Mouse (Mus musculus) mesoderm, embryonic 11.5 days (tissue): ENCODE measurements around the gene Cdkal1.
A peak's percentile ranks its signal among the peaks of the same experiment; 100 is the strongest.

Source experiments
- DNase-seq: peaks from one replicate; pipeline ENCODE4 v3.0.0-alpha.2; 2012; ENCODE audit warnings: low read depth, low spot score

Cdkal1 gene

DNA sequence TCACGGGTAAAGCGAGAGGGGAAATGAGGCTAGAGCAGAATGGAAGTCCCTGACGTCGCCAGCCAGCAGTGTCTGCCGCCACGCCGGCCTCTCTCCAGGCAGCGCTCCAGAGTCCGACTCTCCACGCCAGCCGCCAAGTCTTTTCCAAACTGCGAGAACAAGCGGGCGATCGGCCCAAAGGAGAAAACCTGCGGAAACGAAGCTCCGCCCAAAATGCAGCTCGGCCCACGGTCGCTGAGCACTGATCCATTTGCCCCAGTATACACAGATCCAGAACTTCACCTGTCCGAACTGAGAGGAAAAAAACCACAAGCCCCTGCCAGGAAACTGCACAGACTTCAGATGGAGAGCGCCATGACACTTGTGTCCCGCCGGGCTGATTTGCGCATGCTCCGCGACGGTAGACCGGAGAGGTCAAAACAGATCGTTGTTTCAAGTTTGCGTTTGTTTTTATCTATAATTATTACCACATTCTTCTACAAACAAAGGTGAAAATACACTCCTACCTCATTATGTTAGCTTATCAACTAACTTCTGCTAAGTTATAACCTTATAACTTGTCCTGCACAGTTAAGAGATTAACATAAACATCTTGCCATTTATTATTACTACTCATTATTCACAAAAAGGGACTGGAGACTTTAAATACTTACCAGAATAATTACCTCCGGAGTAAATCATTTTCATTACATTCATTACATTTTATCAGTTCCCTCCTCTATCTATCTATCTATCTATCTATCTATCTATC, at the start of gene Cdkal1:
Gene Cdkal1 (minus strand): TSS at position 394 of the 751 bp plus-strand sequence.
- DNase-seq: peak; percentile 84

DNA sequence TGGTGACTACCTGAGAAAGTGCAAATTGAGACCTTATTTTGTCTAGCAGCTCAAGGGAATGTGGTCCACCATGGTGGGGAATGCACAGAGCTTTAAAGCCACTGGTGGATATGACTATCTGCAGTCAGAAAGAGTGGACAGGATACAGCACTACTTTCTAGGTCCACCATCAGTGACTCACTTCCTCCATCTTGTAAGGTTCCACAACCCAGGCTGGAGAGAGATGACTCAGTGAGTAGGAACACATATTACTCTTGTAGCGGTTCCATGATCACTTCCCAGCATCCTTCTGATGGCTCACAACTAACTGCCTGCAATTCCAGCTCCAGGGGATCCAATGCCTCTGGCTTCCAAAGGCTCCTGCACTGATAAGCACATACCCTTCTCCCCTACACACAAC, 47.9 kb upstream of the Cdkal1 start:
- DNase-seq: no peak

DNA sequence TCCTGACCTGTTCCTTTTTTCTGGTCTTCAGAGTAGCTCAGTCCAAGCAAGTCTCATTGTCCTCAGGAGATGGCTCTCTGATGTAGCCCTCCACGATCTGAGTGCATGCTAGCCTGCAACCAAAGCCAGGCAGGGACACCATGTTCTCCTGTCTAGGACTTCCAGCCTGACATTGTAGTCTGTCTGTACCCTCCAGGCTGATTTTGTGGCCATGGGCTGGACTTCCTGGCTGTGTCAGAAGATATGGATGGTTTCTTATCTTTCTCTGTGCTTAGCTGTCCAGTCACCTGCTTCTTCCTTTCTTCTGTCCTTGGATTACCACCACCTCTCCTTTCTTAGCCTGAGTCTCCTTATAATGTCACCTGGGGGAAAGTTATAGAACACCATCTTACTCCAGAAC, 47.2 kb upstream of the Cdkal1 start:
- no peak for DNase-seq

DNA sequence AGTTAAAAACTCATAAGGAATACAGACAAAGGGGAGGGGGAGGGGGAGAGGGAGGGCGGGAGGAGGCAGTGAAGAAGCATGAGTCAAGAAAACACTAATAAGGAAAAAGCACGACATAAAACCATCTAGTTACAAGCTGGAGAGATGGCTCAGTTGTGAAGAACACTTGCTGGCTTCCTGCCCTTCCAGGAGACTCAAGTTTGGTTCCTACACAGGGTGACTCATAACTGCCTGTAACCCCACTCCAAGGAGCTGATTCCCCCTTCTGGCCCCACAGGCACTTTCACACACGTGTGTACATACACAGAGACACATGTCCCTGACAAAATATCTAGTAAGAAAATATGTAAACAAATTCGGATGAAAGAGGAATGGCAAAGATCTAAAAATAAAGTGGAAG, 46.2 kb upstream of the Cdkal1 start:
- DNase-seq: no peak

DNA sequence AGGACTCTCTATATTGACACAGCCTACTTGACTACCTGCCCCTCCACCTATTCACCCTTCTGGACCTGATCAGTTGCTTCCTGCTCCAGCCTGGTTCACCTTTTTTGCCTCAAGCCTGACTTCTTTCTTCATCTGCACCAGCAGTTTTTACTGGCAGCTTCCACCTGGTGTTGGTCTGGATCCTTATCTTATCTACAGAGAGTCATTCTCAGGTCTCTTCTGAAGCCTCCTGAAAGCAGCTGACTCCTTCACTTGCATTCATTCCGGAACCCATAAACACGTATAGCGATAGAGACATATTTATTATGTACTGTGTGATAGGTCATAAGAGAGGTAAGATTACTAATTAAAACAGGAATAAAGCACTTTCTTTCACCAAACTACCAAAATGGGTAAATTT, 11.3 kb upstream of the Cdkal1 start:
- DNase-seq: no peak

DNA sequence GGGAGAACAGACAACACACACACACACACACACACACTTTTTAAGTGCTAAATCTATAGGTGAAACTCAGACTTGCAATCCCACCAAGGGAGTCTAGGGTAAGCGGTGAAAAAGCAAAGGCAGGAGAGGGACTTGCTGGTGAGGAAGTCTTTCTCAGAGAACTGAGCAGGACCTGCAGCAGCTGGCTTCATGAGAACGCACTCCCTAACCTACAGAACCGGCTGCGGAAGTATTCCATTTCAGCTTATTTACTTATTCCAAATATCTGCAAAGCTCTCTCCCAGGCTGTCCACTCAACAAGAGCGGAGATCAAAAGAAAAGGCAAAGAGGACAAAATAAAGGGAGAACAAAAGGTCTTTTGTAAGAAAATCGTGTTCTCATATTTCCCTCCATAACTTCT, 8.9 kb upstream of the Cdkal1 start:
- peak; percentile 23 for DNase-seq

DNA sequence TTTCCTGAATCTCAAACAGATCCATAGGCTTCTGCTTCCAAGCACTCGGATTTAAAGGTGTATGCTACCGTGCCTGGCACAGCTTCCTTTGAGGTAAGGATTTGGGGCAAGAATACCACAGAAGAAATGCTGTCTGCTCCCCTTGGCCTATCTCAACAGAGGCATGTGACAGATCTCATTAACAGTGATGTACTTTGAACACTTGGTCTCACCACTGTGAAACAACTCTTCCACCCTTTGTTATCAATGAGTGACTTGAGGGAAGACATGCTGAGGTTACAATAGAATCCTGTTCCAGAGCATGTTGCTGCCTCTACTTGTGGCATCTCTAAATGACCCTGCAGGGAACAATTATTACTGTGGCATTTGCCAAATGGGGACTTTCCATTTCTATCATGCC, 4.6 kb upstream of the Cdkal1 start:
- no peak for DNase-seq

DNA sequence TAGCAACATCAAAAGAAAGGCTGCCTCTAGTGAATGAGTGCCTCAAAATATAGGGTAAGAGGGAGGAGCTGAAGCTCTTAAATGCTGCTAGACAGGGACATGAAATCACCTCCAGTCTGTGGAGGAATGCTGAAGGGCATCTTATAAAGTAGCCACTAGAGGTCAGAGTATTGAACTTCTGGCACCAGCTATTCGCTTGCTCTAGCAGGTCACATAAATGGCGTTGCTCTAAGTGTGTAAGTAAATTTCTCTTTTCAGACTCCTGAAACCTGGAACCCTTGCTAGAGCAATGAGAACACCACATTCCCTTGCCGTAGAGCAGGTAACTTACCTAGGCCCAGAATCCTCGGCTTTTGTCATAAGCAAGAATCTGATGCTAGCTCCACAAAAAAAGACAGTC, 2.0 kb upstream of the Cdkal1 start:
- DNase-seq: peak; percentile 63

DNA sequence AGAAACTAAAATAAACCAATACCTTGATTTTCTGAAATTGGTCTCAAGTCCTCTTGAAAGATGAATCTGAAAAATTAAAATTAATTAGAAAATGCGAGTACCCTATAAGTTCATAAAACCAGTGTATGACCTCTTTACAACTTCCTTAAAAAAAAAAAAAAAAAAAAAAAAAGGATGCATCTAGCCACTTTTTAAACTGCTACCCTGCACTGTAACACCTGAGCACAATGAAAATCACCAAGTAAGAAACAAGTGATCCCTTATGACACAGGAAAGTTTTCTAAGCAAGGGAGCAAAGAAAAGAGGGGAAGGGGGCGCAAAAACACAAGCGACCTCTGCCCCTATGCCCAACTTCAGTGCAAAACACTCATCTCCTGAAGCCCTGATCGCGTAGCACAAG, 598 bp downstream of the Cdkal1 start:
- no peak for DNase-seq

DNA sequence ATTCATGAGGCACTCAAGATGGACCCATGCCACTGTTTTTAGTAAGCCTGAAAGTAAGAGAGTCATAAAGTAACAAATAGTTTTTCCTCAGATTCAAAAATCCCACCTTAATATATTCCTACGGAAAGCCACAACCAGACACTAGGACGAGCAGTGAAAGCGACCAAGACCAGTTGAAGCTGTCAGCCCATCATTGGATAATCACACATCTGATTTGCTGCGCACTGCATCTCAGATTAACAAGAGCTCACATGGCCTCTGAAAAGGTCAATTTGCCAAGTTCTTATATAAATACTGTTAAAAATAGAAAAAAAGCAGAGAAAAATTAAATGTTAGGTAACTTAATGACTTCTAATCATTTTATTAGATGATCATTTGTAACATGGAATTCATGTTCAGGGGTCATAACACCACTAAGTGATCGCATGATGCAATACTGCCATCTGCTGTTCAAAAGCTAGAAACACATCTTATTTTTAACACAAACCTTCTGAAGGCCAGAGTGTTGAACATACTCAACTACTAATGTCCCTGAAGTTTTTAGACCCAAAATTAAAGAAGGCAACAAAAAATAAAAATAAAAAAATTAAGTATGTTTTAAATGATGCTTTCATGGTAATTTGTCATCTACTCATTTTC, 16.9 kb downstream of the Cdkal1 start:
- DNase-seq: peak; percentile 66

DNA sequence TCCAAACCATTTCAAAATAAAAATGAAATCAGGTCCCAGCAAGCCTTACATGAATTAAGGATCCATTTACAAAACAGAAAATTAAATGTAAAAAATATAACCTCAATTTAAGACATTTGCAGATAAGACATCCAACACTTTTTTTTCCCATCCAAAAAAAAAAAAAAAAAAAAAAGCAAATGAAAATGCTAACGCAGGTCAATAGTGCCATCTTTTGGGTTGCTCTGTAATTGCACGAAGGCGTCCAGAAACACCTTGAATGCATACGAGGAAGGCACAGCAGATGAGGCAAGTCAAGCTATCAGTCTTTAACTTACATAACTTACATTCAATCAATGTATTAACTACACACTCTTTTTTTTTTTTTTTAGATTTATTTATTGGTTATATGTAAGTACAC, 20.3 kb downstream of the Cdkal1 start:
- peak; percentile 57 for DNase-seq

DNA sequence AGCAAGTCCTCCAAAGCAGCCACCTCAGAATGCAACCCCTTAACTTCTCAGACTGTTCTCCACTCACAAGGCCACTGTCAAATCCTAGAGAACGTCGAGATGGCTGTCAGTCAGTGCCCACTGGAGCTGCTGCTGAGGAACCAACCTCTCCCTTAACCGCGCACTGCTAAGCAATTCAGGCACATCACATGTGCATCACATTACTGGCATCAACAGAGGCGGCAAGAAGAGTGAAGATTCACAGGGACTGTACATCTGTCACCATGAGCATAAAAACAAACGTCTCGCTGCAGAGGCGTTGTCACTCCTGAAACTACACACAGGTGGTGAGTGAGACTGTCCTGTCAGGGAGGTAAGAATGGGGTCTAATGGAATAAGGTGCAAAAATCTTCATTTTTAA, 21.7 kb downstream of the Cdkal1 start:
- no peak for DNase-seq

DNA sequence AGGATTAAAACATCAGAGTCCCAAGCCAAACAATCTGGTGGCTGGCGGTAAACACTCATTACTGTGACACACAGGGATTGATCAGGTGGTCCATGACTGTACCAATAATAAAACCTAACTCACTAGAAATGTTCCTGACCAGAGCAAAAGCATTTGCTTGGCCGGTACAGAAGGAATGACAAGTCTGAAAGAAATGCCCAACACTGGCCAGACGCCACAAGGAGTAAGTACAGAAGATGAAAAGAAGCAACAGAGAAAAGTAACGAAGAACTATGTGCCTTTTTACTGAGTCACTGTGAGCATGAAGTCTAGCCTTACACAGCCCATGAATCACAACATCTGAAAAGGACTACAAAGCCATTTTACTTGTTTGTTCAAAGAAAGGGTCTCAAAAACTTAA, 24.3 kb downstream of the Cdkal1 start:
- no peak for DNase-seq

DNA sequence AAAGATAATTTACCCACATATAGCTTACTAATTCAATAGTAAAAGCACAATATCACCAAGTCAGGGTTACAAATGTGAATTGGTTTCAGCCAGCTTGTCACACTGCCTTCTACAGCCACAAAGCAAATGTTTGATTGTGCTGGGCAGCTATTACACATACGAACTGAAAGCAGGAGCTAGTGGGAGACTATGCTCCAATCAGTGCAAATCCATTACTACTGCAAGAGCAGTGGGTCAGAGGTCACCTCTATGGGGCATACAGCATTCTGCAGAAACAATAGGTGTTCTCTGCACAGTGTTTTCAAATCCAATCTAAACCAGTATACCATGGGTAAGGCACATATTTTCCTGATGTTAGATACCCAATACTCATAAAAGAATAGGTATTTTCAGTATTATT, 27.4 kb downstream of the Cdkal1 start:
- peak; percentile 23 for DNase-seq

DNA sequence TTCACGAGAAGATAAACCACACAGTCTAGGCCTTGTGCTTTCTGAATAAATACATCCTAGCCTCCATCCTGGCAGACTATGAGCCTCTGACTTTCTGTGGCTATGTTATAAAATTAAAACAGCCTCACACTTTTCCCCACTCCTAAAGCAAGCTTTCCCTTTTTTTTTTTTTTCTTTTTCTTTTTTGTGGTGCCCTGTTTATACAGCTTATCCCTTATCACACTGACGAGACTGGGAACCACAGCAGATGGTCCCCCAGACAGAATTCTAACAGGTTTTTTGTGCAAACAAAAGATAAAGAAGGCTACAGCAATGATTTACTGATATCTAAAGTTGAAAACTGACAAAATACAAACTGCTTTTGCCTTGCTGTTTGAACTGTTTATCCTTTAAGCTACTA, 29.0 kb downstream of the Cdkal1 start:
- peak; percentile 13 for DNase-seq

DNA sequence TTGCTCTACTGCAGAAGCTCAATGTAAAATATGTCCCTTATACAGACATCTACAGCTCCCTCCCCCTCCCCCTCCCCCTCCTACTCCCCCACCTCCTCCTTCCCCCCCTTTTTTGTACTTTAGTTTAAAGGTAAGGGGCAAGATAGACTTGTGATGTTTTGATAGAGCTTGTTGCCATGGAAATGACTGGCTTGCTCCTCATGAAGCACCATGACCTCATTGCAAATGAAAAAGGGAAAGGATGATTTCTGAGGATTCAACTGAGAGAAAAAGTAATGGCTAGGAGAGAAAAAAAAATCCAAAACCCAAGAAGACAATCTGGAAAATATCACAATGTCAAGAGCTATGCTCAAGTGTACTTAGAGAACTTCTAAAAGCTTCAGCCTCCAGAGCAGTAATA, 29.4 kb downstream of the Cdkal1 start:
- peak; percentile 24 for DNase-seq

DNA sequence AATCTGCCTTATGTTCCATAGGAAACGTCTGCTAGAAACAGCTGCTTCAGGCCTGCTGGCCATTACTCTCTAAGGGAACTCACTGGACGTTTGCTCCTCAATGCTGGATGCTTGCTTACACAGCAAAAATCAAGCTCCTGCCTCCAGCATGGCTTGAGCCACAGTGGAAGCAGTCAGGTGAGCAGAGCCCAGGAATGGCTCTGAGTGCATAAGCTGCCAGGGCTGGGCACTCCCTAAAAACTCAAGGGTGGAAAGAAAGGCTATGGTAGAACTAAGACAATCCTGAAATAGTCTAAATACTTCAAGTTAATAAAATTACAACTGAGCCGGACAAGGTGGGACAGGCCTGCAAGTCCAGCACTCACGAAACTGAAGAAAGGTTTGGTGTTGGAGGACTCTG, 30.7 kb downstream of the Cdkal1 start:
- DNase-seq: no peak

DNA sequence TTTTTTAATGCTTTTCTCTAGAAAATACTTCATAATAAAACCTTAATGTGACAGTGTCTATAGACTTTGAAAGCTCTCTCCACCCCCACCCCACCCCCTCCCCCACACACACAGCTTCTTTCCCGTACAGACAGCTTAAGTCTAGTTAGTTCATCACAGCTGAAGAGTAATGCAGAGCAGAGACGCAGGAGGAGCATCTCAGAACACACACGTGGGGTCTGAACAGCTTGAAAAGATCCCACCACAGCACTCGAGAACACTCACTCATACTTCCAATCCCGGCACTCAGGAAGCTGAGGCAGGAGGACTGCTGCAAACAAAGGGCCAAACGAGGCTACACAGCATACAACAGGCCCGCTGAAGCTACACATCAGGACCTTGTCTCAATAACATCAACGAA, 31.1 kb downstream of the Cdkal1 start:
- no peak for DNase-seq

DNA sequence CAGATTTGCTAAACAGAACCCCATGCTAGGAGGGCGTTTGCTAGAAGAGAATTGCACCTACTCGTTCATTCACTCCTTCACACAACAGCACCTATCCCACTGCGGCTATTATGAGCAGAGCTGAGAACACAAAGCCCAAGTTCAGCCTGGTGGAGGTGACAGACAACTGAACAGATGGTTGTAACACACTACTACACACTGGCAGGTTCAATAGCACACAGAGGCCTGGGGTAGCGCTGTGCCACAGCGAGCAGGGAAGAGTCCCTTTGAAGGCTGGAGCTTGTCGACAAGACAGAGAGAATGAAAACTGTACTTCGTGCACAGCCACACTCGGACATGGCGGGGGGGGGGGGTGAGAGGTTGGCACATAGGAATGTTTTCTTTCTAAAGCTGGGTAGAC, 31.6 kb downstream of the Cdkal1 start:
- DNase-seq: peak; percentile 32

DNA sequence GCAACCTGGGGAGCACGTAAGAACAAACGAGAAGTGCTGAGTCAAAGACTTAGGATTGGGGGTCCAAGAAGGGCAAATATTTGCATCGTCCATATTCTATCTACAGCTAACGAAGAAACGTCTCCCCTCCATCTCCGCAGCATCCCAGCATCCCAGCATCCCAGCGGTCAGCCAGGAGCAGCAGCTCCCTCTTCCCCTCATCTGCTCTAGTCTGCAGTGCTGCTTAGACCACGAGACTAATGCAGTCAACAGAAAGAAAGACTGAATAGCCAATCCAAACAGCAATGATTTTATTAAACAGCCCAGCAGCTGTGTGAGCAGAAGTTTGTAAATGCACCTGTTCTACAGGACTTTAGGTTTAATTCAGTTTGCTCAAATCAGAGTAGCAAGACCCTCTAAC, 32.0 kb downstream of the Cdkal1 start:
- no peak for DNase-seq

DNA sequence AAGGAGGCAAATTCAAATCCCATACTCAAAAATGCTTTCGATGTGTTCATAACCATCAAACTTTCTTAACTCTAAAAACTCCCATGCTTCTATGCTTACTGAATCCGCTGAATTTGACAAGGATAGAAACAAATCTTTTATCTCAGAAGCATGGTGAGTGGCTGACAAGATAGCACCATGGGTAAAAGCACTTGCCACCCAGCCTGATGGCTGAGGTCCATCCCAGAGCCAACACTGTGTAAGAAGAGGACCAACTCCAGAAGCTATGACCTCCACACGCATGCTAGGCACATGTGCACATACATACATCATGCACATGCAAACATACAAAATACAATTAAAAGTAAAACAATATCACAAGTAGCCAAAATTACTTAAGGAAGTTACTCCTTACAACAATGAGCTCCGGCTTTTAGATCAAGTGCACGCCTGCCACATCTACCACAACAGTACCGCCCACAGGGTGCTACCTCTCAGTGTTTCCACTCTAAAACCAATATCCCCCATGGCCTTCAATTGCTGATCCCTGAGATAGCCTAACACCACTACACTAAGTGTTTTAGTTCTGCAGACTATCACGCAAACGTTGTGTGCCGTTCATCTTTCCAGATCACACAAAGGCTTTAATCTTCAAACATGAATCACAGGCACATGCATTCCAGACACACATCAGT, 35.4 kb downstream of the Cdkal1 start:
- no peak for DNase-seq

DNA sequence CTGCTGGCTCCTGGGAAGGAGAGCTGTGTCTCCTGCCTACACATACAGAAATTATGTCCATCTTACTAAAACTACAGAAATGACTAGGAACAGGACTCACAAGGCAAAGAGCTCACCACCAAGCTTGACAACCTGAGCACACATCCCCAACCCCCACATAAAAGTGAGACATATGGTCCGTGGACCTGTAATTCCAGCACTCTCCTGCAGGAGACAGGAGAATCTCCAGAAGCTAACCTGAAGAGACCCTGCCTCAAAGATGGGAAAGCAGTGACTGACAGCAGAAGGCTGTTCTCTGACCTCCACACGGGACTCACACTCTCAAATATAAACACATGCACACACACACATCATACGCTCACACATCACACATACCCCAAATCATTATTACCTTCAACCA, 36.3 kb downstream of the Cdkal1 start:
- no peak for DNase-seq

DNA sequence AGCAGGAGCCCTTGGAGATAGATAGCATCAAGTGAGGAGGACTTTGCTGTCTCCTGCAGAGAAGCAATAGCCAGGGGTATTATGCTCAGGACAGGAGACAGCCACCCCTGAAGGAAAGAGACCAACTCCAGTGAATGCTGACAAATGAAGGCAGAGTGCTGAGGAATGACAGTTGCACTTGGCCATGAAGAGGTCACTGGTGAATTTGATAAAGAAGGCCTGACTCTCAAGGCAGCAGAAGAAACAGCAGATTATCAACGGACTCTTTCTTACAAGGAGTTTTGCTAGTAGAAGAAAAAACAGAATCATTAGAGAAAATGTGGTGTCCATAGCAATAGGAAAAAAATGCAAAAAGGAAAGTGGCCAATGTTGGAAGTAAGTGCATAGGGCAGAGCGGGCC, 37.2 kb downstream of the Cdkal1 start:
- no peak for DNase-seq
